Mouse (Mus musculus): ENCODE measurements around the gene Tcf19.

GRCm38 (mm10) chr17:35547465-35547864 lies 30.8 kb upstream of the Tcf19 start:
- TF ChIP-seq POLR2A (IDR thresholded peaks at IDR 0.05; ENCODE audit: low read depth, low read length) (no peak), CTCF (IDR thresholded peaks at IDR 0.05; ENCODE audit: extremely low read depth, insufficient read length, insufficient replicate concordance, low read depth, low read length) (no peak)

Data from small intestine, adult 2 months (tissue).